Mouse (Mus musculus): Measurements from ENCODE around the gene Kncn.

- TF ChIP-seq CTCF (conservative IDR thresholded peaks at IDR 0.05; ENCODE audit: insufficient read depth, insufficient read length, low read depth, low read length) (no peak), POLR2A (IDR thresholded peaks at IDR 0.05; ENCODE audit: low read depth, low read length) (no peak)
Observed at GRCm38 (mm10) chr4:115897901-115898631, 13.9 kb downstream of the Kncn start.

Data from kidney, adult 2 months (tissue).